Mouse (Mus musculus) T-helper 2 cell (primary cell): ENCODE data around the gene Traf7.

Source experiments
- in situ Hi-C: fragments of 300-600 bp; cut with MboI, MseI; formaldehyde crosslinking; loops from one replicate; pipeline ENCODE4 v1.15.1; 2025; ENCODE audit warnings: high pct_unique_total_duplicates

Traf7 gene

DNA sequence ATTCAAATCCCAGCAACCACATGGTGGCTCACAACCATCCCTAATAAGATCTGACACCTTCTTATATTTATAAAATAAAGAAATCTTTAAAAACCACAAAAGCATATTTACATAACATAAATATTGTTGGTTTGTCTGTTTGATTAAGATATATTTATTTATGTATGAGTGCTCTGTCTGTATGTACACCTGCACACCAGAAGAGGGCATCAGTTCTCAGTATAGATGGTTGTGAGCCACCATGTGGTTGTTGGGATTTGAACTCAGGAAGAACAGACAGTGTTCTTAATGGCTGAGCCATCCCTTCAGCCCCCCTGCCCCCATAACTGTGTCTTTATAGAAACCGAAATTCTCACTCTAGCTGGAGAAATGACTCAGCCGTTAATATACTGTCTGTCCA lies 17.5 kb upstream of the Traf7 start:
- in situ Hi-C loops = no loop called here

- in situ Hi-C loops = no loop called here
Measured at GRCm38 (mm10) chr17:24544613-24545012, 16.9 kb upstream of the Traf7 start.

DNA sequence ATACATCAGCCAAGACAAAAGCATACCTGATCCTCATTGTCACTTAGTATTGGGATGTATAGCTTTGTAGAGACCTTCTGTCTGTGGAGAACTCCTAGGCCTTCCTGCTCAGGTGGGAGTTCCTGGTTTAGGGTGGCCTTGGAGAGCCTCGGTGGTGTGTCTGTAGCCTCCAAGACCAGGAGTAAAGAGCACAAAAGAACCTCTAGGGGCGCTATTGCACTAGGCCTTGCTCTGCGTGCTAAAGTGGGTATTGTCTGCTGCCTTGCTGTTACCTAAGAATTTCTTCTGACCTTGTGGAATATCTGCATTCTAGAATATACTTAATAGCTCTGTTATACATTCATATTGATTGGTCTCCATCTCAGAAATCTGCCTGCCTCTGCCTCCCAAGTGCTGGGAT lies 12.6 kb upstream of the Traf7 start:
- in situ Hi-C loops = no loop called here

GRCm38 (mm10) chr17:24538950-24539349 lies 11.2 kb upstream of the Traf7 start:
- in situ Hi-C loops = no loop called here

GRCm38 (mm10) chr17:24537536-24537935 lies 9.8 kb upstream of the Traf7 start:
- in situ Hi-C loops = no loop called here

GRCm38 (mm10) chr17:24535300-24535699 lies 7.6 kb upstream of the Traf7 start:
- in situ Hi-C loops = no loop called here

GRCm38 (mm10) chr17:24534160-24534718 lies 6.5 kb upstream of the Traf7 start, which contains the start of gene Rab26:
Gene Rab26 (minus strand): TSS chr17:24534210.
- in situ Hi-C loops = no loop called here

DNA sequence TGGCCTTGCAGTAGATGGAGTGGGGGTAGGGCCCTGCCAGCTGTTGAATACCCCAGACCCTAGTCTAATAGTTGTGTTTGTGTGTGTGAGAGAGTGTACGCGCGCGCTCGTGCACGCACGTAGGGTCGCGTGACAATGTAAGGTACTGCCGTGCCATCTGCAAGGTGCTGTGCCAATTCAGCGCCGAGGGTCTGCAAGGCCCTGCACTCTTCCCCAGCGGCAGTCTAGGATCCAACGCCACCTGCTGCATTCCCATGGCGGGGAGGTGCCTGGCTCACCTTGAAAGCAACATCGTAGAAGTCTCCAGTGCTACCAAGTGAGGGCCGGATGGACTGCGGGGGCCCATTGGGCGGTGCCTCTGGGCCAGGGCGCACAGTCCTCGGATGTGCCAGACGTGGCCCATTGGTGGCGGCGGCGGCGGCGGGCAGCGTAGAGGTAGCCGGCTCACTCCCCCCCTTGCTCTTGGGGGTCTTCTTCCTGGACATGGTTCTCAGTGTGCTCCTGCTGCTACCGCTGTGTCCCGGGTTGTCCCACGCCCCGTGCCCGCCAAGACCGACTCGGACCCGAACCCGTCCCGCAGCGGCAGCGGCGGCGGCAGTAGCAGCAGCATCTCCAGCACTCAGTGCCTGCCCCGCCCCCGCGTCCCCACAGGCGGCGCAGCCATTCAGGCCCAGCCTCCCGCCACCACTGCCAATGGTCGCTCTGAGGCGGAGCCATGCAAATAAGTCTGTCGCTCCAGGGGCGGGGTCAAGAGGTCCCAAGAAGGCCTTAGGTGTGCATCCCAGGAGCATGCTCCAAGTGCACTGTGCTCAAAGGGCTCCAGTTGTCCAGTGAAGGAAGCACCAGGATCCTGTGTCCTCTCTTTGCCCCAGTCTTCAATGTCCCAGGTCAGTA lies 5.6 kb upstream of the Traf7 start:
- in situ Hi-C loops = no loop called here

DNA sequence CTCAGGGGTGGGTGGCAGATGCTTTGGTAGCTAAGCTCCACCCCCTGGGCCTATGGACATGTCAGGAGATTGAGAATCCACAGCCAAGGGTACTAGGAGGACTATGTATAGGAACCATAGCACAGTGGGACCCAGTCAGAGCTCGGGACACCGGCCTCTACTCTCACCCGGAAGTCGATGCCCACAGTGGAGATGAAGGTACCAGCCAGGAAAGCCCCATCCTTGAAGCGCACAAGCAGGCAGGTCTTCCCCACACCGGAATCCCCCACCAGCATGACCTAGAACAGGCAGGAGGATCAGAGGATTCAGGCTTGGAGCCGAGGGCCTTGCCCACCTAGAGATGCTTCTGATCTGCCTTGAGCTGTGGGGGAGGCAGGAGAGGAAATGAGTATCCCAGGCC lies 4.3 kb upstream of the Traf7 start:
- in situ Hi-C loops = no loop called here

- in situ Hi-C loops = no loop called here
Measured at GRCm38 (mm10) chr17:24531064-24531463, 3.3 kb upstream of the Traf7 start.

DNA sequence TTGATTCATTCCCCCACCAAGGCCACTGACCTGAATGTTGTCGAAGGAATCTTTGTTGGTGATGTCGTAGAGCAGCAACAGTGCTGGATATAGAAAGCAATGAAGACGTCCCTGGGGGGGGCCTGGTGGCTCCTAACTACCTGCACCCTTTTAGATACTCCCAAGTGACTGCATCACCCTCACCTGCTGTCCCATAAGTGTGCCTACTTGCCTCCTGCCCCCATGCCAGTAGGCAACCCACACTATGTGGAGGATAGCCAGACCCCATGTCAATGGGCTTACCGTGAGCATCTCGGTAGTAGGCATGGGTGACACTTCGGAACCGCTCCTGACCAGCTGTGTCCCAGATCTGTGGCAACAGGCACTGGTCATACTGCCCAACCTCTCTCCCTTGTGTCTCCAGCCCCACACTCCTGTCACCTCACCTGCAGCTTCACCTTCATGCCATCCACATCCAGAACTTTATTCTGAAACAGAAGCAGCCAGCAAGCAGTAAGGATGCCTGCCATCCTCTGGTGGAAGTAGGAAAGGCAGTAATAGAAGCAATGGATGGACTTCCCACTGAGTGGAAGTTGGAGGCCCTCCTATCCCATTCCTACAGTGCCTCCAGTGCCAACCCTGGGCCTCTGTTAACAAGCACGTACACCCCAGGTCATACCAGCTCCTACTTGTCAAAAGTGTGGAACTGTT lies 2.8 kb upstream of the Traf7 start:
- in situ Hi-C loops = no loop called here

DNA sequence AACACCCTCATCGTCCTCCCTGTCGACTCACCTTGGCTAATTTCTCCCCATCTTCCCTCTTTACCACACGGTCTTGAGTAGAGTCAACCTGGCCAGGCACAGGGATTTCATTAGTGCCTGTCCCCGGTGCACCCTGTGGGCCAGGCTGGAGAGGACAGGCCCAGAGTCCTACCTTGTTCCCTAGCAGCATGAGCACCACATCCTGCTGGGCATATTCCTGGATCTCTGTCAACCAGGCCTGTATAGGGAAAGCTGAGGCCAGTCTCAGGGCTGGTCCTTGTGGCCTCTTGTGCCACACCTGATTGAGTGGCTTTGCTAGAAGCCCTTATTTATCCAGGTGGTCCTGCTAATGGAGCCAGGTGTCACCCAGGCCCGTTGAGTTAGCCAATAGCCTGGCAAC lies 2.1 kb upstream of the Traf7 start:
- in situ Hi-C loops = no loop called here

- in situ Hi-C loops = no loop called here
Measured at GRCm38 (mm10) chr17:24529007-24529451, 1.3 kb upstream of the Traf7 start.

DNA sequence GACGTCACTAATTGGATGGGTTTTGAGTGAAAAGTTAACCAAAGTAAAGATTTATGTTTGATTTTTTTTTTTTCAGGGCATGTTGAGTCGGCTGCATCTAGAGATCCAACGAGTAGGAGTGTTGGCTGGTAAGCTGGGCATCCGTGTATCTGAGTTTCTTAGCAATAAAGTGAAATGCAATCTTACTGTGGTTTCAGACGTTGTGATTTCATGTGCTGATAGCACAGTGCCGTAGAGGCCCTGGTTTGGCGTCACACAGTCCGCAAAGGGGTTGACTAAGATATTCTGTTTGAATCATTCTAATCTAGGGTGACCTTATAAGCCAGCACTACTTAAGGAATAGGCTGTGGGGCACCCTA lies 801 bp upstream of the Traf7 start:
- in situ Hi-C loops = no loop called here

DNA sequence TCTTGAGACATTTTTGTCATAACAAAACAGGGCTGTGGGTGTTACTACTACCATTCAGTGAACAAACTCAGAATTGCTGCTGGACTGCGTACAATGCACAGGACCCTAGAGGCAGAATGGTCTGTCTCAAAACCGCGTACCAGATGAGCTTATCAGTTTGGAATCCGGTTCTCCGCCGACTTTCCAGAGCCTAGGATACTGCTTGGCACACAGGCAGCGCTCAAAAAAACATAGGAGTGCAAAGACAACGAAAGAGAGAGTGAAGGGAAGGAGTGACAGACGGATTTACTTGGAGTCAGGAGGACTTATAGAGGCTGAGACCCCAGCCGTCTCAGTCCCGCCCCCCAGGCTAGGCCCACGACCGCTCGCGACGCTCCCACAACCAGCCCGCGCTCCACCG lies 423 bp downstream of the Traf7 start:
- in situ Hi-C loops = no loop called here

- in situ Hi-C loops = loop anchor here (5.0 kb wide), 1 partner anchor 42 kb away; no protein-coding TSS in a partner anchor
Measured at GRCm38 (mm10) chr17:24524734-24525133, 3.0 kb downstream of the Traf7 start.

DNA sequence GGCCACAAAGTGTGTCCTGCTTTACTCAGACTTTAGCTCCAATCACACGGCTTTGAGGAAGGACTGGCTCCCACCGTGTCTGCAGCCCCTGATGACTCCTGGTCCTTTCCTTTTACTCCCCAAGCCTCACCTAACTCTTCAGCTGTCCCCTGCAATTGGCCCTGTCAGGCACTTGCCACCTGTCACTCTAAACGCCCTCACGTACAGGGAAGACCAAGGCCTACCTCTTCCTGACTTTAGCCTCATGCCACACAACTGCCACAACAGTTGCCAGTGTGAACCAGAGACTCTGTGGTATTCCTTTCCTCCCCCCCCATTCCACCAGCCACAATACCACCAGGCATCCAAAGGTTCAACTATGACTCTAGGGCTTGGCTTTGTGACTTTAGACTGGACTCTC lies 7.3 kb downstream of the Traf7 start:
- in situ Hi-C loops = loop anchor here (5.0 kb wide), 1 partner anchor 38 kb away; no protein-coding TSS in a partner anchor

- in situ Hi-C loops = no loop called here
Measured at GRCm38 (mm10) chr17:24514270-24515257, 13.2 kb downstream of the Traf7 start.

DNA sequence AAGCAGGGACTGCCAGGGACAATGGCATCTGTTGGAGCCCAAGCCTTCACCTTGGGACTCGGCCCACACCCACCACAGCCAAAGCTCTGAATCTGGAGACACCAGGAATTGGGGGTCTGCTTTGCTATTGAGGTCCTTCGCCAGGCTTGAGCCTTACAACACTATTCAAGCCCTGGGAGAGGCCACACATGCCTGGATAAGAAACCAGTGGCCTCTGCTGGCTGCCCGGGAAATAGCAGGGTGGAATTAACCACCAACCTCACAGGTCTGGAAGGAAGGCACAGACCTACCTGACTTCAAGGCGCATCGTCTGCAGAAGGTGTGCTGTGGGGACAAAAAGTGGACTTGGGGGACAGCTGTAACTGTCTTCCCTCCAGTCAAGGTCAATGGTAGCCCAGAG lies 14.1 kb downstream of the Traf7 start:
- in situ Hi-C loops = no loop called here

GRCm38 (mm10) chr17:24507806-24508460 lies 19.8 kb downstream of the Traf7 start:
- in situ Hi-C loops = no loop called here
